Mouse (Mus musculus): ENCODE results near the gene Pdzd3.

GRCm38 (mm10) chr9:44288076-44288958 is 37.0 kb upstream of the Pdzd3 start, which contains the start of gene Abcg4:
- TF ChIP-seq POLR2A (IDR thresholded peaks at IDR 0.05; ENCODE audit: low read depth, low read length): no peak
- no peak for TF ChIP-seq CTCF (IDR thresholded peaks at IDR 0.05; ENCODE audit: extremely low read depth, insufficient read length, insufficient replicate concordance, low read depth, low read length)

Measured in small intestine, adult 2 months (tissue).